Mouse (Mus musculus) T-cell, adult 66 days (primary cell): ENCODE measurements around the gene Nostrin. TPM values are rescaled to one million over a fixed set of nuclear protein-coding genes. Genes with fewer than 3 reads are reported as not detected.

ENCODE experiments used
- total RNA-seq, 2 experiments: library from RNA; stranded (reverse); gene quantifications; 3 replicates in 1 of 2; 4 replicates in 1 of 2; pipeline ENCODE4 v1.2.4; 2023

Nostrin gene
- total RNA-seq: not detected

GRCm38 (mm10) chr2:69135661-69136576 is at the start of gene Nostrin:
Nostrin (plus strand) TSS chr2:69135800.

GRCm38 (mm10) chr2:69205791-69206351 is 70.3 kb downstream of the Nostrin start, which contains the start of gene Spc25:
Spc25 (minus strand) TSS chr2:69206194.

GRCm38 (mm10) chr2:69210773-69211172 is 75.2 kb downstream of the Nostrin start, which contains the start of gene G6pc2:
G6pc2 (plus strand) TSS chr2:69211073.

Other genes with a start within 250 kb of the Nostrin start
- 1 to 10 TPM; 4.7 to 4.9 TPM for gene Spc25, start 70.4 kb downstream of the Nostrin start, total RNA-seq
- not detected for gene G6pc2, start 75.3 kb downstream of the Nostrin start, total RNA-seq
- gene Abcb11, start 206.8 kb downstream of the Nostrin start, total RNA-seq: not detected
- not detected for gene Dhrs9, start 244.6 kb downstream of the Nostrin start, total RNA-seq